Mouse (Mus musculus): ENCODE data around the gene Fzd1. TPM values are rescaled to one million over a fixed set of nuclear protein-coding genes. Genes with fewer than 3 reads are reported as not detected.

The Fzd1 gene
- polyA plus RNA-seq, 2 experiments: 2.6 to 3.9 TPM

GRCm38 (mm10) chr5:4791219-4791618, 33.4 kb upstream of the Fzd1 start:
- 66% methylated on average over 3 of the region's 3 CpGs for WGBS (ENCODE audit: insufficient replicate concordance)
- Histone ChIP-seq H3K27me3 (ENCODE audit: control insufficient read depth, insufficient read depth, low read length) (no peaks in the 10 kb centered on the region), H3K36me3 (replicated peaks; ENCODE audit: control insufficient read depth, insufficient read depth, low read depth) (no peaks in the 10 kb centered on the region), H3K4me1 (replicated peaks; ENCODE audit: control insufficient read depth in 2 of 2, insufficient read depth in 2 of 2, low read length in 1 of 2) (no peaks in the 10 kb centered on the region), H3K4me2 (ENCODE audit: low read depth) (no peak overlapping the region), H3K4me3 (ENCODE audit: insufficient read depth in 1 of 2, low read depth in 2 of 2, low read length in 2 of 2) (no peak overlapping the region), H3K27ac (no peak overlapping the region), H3K9me3 (ENCODE audit: control insufficient read depth, low read length) (no peaks in the 10 kb centered on the region), H3K9ac (replicated peaks) (no peak overlapping the region)
- no peak for TF ChIP-seq EP300 (IDR thresholded peaks at IDR 0.05; ENCODE audit: low read depth)
- TF ChIP-seq CTCF (IDR thresholded peaks at IDR 0.05; ENCODE audit: low read depth): no peak
- DNase-seq (ENCODE audit: low read depth in 3 of 3, low spot score in 3 of 3): no peak
- ATAC-seq (ENCODE audit: insufficient read depth): no peak

DNA sequence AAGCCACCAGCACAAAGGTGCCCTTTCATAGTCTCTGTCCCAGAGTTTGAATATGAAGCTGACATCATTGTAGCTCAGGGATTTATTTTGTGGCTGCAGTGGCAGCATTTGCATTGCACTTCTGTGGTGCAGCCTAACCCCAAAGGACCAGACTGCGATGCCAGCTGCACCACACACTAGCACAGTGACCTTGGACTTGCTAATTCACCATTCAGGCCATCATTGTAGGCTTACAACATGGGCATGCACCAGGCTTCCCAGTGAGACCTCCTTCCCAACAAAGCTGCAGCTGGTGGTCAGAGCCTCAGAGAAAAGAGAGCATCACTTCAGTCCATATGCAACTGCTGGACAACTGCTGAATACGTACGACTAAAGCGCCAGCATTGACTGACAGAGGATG, 32.4 kb upstream of the Fzd1 start:
- H3K4me3 ChIP-seq (ENCODE audit: insufficient read depth in 1 of 2, low read depth in 2 of 2, low read length in 2 of 2): no peak overlapping the region
- no peak overlapping the region for H3K9ac ChIP-seq (replicated peaks)
- H3K9me3 ChIP-seq (ENCODE audit: control insufficient read depth, low read length): no peaks in the 10 kb centered on the region
- ATAC-seq (ENCODE audit: insufficient read depth) (no peak), DNase-seq (ENCODE audit: low read depth in 3 of 3, low spot score in 3 of 3) (no peak)
- H3K27ac ChIP-seq: no peak overlapping the region
- no peak overlapping the region for H3K4me2 ChIP-seq (ENCODE audit: low read depth)
- 77% methylated on average over 4 of the region's 4 CpGs for WGBS (ENCODE audit: insufficient replicate concordance)
- H3K36me3 ChIP-seq (replicated peaks; ENCODE audit: control insufficient read depth, insufficient read depth, low read depth): no peaks in the 10 kb centered on the region
- TF ChIP-seq CTCF (IDR thresholded peaks at IDR 0.05; ENCODE audit: low read depth) (no peak), EP300 (IDR thresholded peaks at IDR 0.05; ENCODE audit: low read depth) (no peak)
- H3K27me3 ChIP-seq (ENCODE audit: control insufficient read depth, insufficient read depth, low read length): no peaks in the 10 kb centered on the region
- H3K4me1 ChIP-seq (replicated peaks; ENCODE audit: control insufficient read depth in 2 of 2, insufficient read depth in 2 of 2, low read length in 1 of 2): no peaks in the 10 kb centered on the region

DNA sequence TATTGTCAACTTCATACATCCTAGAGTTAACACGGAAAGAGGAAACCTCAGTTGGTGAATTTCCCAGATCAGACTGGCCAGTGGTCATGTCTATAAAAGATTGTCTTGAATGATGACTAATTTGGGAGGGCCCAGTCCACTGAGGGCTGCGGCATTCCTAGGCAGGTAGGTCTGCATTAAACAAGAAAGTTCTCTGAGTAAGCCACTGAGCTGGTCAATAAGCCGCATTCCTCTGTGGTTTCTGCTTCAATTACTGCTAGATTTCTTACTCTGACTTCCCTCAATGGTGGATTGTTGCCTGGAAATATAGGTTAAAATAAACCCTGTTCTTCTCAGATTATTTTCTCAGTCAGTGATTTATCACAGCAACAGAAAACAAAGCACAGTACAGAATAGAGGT, 30.6 kb upstream of the Fzd1 start:
- H3K4me1 ChIP-seq (replicated peaks; ENCODE audit: control insufficient read depth in 2 of 2, insufficient read depth in 2 of 2, low read length in 1 of 2): no peaks in the 10 kb centered on the region
- DNase-seq (ENCODE audit: low read depth in 3 of 3, low spot score in 3 of 3) (no peak), ATAC-seq (ENCODE audit: insufficient read depth) (no peak)
- no peaks in the 10 kb centered on the region for H3K27me3 ChIP-seq (ENCODE audit: control insufficient read depth, insufficient read depth, low read length)
- no peak overlapping the region for H3K4me2 ChIP-seq (ENCODE audit: low read depth)
- no peak overlapping the region for H3K9ac ChIP-seq (replicated peaks)
- no peaks in the 10 kb centered on the region for H3K36me3 ChIP-seq (replicated peaks; ENCODE audit: control insufficient read depth, insufficient read depth, low read depth)
- WGBS (ENCODE audit: insufficient replicate concordance): 60% methylated on average over 3 of the region's 3 CpGs
- TF ChIP-seq EP300 (IDR thresholded peaks at IDR 0.05; ENCODE audit: low read depth): no peak
- TF ChIP-seq CTCF (IDR thresholded peaks at IDR 0.05; ENCODE audit: low read depth): no peak
- no peak overlapping the region for H3K4me3 ChIP-seq (ENCODE audit: insufficient read depth in 1 of 2, low read depth in 2 of 2, low read length in 2 of 2)
- H3K9me3 ChIP-seq (ENCODE audit: control insufficient read depth, low read length): no peaks in the 10 kb centered on the region
- H3K27ac ChIP-seq: no peak overlapping the region

DNA sequence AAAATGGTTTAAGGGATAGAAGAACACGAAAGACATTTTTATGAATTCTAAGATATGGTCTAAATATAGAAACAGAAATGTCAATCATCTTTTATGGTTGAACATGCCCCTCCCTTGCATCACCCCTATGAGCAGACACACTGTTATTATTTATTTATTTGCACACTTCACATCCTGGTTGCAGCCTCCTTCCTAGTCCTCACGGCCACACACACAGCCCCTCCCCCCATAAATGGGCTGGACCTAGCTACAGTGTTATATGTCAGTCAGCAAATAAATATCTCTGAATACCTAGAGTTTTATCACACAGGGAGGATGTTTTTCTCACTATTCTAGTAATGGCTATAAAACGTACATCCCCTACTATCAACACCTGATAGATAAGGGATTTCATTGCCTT, 29.0 kb upstream of the Fzd1 start:
- DNase-seq (ENCODE audit: low read depth in 3 of 3, low spot score in 3 of 3): no peak
- no peak overlapping the region for H3K4me3 ChIP-seq (ENCODE audit: insufficient read depth in 1 of 2, low read depth in 2 of 2, low read length in 2 of 2)
- no peak overlapping the region for H3K4me2 ChIP-seq (ENCODE audit: low read depth)
- no peaks in the 10 kb centered on the region for H3K36me3 ChIP-seq (replicated peaks; ENCODE audit: control insufficient read depth, insufficient read depth, low read depth)
- no peaks in the 10 kb centered on the region for H3K27me3 ChIP-seq (ENCODE audit: control insufficient read depth, insufficient read depth, low read length)
- ATAC-seq (ENCODE audit: insufficient read depth): no peak
- H3K4me1 ChIP-seq (replicated peaks; ENCODE audit: control insufficient read depth in 2 of 2, insufficient read depth in 2 of 2, low read length in 1 of 2): no peaks in the 10 kb centered on the region
- 43% methylated on average over 3 of the region's 3 CpGs for WGBS (ENCODE audit: insufficient replicate concordance)
- TF ChIP-seq CTCF (IDR thresholded peaks at IDR 0.05; ENCODE audit: low read depth): no peak
- no peak for TF ChIP-seq EP300 (IDR thresholded peaks at IDR 0.05; ENCODE audit: low read depth)
- no peaks in the 10 kb centered on the region for H3K9me3 ChIP-seq (ENCODE audit: control insufficient read depth, low read length)
- H3K9ac ChIP-seq (replicated peaks): no peak overlapping the region
- no peak overlapping the region for H3K27ac ChIP-seq

DNA sequence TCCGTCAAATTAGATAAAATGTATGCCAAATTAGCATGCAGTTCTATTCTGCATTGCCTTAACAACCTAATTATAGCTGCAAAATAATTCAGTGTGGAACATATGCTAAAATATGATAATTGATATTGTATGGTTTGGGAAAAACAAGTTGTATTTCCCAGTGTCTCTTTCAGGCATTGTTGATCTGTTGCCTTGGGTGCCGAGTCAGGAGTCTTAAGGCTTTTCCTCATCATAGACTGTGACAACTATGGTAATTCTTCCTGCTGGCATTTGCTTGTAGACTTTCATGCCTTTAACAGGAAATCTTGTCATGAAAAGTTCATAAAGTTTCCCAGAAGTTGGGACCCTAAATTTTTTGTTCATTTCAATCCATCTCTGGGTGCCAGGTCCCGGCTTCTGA, 20.4 kb upstream of the Fzd1 start:
- H3K4me2 ChIP-seq (ENCODE audit: low read depth): no peak overlapping the region
- ATAC-seq (ENCODE audit: insufficient read depth) (no peak), DNase-seq (ENCODE audit: low read depth in 3 of 3, low spot score in 3 of 3) (no peak)
- H3K4me1 ChIP-seq (replicated peaks; ENCODE audit: control insufficient read depth in 2 of 2, insufficient read depth in 2 of 2, low read length in 1 of 2): no peaks in the 10 kb centered on the region
- H3K27ac ChIP-seq: no peak overlapping the region
- H3K9ac ChIP-seq (replicated peaks): no peak overlapping the region
- H3K9me3 ChIP-seq (ENCODE audit: control insufficient read depth, low read length): no peaks in the 10 kb centered on the region
- H3K27me3 ChIP-seq (ENCODE audit: control insufficient read depth, insufficient read depth, low read length): no peaks in the 10 kb centered on the region
- no peak overlapping the region for H3K4me3 ChIP-seq (ENCODE audit: insufficient read depth in 1 of 2, low read depth in 2 of 2, low read length in 2 of 2)
- TF ChIP-seq EP300 (IDR thresholded peaks at IDR 0.05; ENCODE audit: low read depth): no peak
- TF ChIP-seq CTCF (IDR thresholded peaks at IDR 0.05; ENCODE audit: low read depth): no peak
- no peaks in the 10 kb centered on the region for H3K36me3 ChIP-seq (replicated peaks; ENCODE audit: control insufficient read depth, insufficient read depth, low read depth)
- 58% methylated on average over 3 of the region's 3 CpGs for WGBS (ENCODE audit: insufficient replicate concordance)

All from liver, embryonic 14.5 days (tissue).